Mouse (Mus musculus): Measurements from ENCODE around the gene Gm20388.

DNA sequence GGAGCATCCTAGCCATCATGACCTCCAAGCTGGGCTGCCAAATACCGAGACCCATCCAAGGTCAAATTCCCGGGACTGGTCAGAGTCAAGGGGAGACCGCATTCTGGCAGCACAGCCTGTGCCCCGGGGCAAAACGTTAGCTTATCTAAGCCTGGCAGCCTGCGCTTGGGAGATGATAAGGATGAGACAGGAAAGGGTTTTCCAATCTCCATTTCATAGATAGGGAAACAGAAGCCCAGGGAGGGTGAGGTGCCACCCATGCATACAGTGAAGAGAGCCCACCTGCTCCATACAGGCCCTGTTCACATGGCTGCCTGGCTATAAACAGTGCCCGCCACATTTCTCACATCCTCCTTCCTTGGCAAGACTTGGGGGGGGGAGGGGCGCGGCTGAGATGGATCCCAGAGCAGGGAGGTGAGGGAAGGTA, 2755.7 kb downstream of the Gm20388 start:
- no peak for TF ChIP-seq CTCF (IDR thresholded peaks at IDR 0.05; ENCODE audit: low read depth)
- no peak for TF ChIP-seq EP300 (optimal IDR thresholded peaks at IDR 0.05)
